ENCODE assay signal across 19 mouse cellular contexts in genomic region chr11:71017051-71017450, GRCm38 (mm10). TPM values are rescaled to one million over a fixed set of nuclear protein-coding genes. Genes with fewer than 3 reads are reported as not detected.
"Had no signal": no experiment of that assay in that cellular context is flagged by ENCODE, and none has a peak within 500 bp of the region (broad histone marks: within the 10 kb centered on the region; RNA-seq: fewer than 3 reads in every experiment).

No protein-coding gene starts in this region.

- DNase-seq: kidney, adult 11 months; kidney, adult 9 months; kidney, postnatal 36 days; layer of hippocampus, adult 9-11 months; layer of hippocampus, postnatal 36 days; lung, postnatal 36 days; midbrain, embryonic 14.5 days; retina, postnatal 1 day; right cerebral cortex, postnatal 4 days; spleen, adult 18-20 months; thymus, adult 2 months; thymus, postnatal 25 days had no signal

- H3K4me3 ChIP-seq: limb, embryonic 15.5 days; neural tube, embryonic 13.5 days; stomach, embryonic 15.5 days had no signal

- H3K9ac ChIP-seq: limb, embryonic 15.5 days; neural tube, embryonic 13.5 days; stomach, embryonic 15.5 days had no signal

- H3K9me3 ChIP-seq: limb, embryonic 15.5 days; midbrain, embryonic 10.5 days; neural tube, embryonic 13.5 days; stomach, embryonic 15.5 days had no signal

- H3K27me3 ChIP-seq: limb, embryonic 15.5 days; neural tube, embryonic 13.5 days; stomach, embryonic 15.5 days had no signal

- H3K4me2 ChIP-seq: limb, embryonic 15.5 days had no signal

- H3K27ac ChIP-seq: kidney, postnatal 0 days; limb, embryonic 15.5 days; midbrain, embryonic 10.5 days; neural tube, embryonic 13.5 days; stomach, embryonic 15.5 days had no signal

RNA-seq across cellular contexts. Expression of gene 6330403K07Rik, which starts 16.3 kb away (rescaled TPM):
- total RNA-seq: megakaryocyte, adult 5-6 weeks had no signal
- polyA plus RNA-seq: testis, adult 2 months had no signal
